Mouse (Mus musculus) mouse embryonic stem cell (cell line): ENCODE results near the gene Cnp.
"Not testable (repeated sequence)": the region's sequence is repeated elsewhere in the genome, so short reads cannot be mapped to it uniquely, and the experiment has no call there.

ENCODE experiments used
- in situ Hi-C, 2 experiments: fragments of 300-500 bp; cut with MboI; formaldehyde crosslinking; loops; 1 replicate in 1 of 2; 3 replicates in 1 of 2; pipeline ENCODE4 v1.14.3; 2019 to 2020; ENCODE audit warnings: low sequenced_read_pairs in 2 of 2, low pct_unique_long_range_greater_than_20kb in 1 of 2, mixed read lengths in 1 of 2; ENCODE audit not compliant: unreplicated experiment in 1 of 2

Cnp gene

GRCm38 (mm10) chr11:100577852-100578599 is 3.3 kb downstream of the Cnp start:
- in situ Hi-C loops = no loop called here

GRCm38 (mm10) chr11:100579116-100579799 is 4.6 kb downstream of the Cnp start:
- in situ Hi-C loops = no loop called here

GRCm38 (mm10) chr11:100580275-100580674 is 5.6 kb downstream of the Cnp start:
- in situ Hi-C loops = no loop called here

GRCm38 (mm10) chr11:100581756-100582155 is 7.1 kb downstream of the Cnp start:
- in situ Hi-C loops = no loop called here

- in situ Hi-C loops = not testable (repeated sequence)
Observed at GRCm38 (mm10) chr11:100582413-100582812, 7.7 kb downstream of the Cnp start.

GRCm38 (mm10) chr11:100582836-100583235 is 8.1 kb downstream of the Cnp start:
- in situ Hi-C loops = no loop called here

- in situ Hi-C loops = no loop called here
Observed at GRCm38 (mm10) chr11:100584561-100584961, 9.9 kb downstream of the Cnp start.

GRCm38 (mm10) chr11:100585148-100585547 is 10.4 kb downstream of the Cnp start:
- in situ Hi-C loops = loop anchor here in 1 of 2 experiments (5.0 kb wide), 1 partner anchor 103 kb away; no protein-coding TSS in a partner anchor

GRCm38 (mm10) chr11:100588462-100588861 is 13.8 kb downstream of the Cnp start:
- in situ Hi-C loops = loop anchor here in 1 of 2 experiments (5.0 kb wide), 1 partner anchor 106 kb away; no protein-coding TSS in a partner anchor

- in situ Hi-C loops = no loop called here
Observed at GRCm38 (mm10) chr11:100592346-100593046, 17.8 kb downstream of the Cnp start.

GRCm38 (mm10) chr11:100594608-100595007 is 19.9 kb downstream of the Cnp start:
- in situ Hi-C loops = no loop called here

GRCm38 (mm10) chr11:100595533-100595932 is 20.8 kb downstream of the Cnp start:
- in situ Hi-C loops = no loop called here

GRCm38 (mm10) chr11:100598074-100598473 is 23.4 kb downstream of the Cnp start:
- in situ Hi-C loops = no loop called here

- in situ Hi-C loops = no loop called here
Observed at GRCm38 (mm10) chr11:100601372-100601771, 26.7 kb downstream of the Cnp start.

GRCm38 (mm10) chr11:100603155-100603554 is 28.5 kb downstream of the Cnp start:
- in situ Hi-C loops = no loop called here

GRCm38 (mm10) chr11:100603813-100604212 is 29.1 kb downstream of the Cnp start:
- in situ Hi-C loops = no loop called here

GRCm38 (mm10) chr11:100604321-100605005 is 29.8 kb downstream of the Cnp start:
- in situ Hi-C loops = no loop called here

- in situ Hi-C loops = no loop called here
Observed at GRCm38 (mm10) chr11:100605451-100605850, 30.7 kb downstream of the Cnp start.

- in situ Hi-C loops = no loop called here
Observed at GRCm38 (mm10) chr11:100607121-100607520, 32.4 kb downstream of the Cnp start.
